Mouse (Mus musculus) heart, embryonic 13.5 days (tissue): ENCODE measurements at regions not wholly inside any gene's neighbourhood (a gene's known extent, or its start where the extent isn't known, plus 50 kb on each side); places are given as distances from the start of the nearest gene placed in this dataset.

ENCODE experiments used
- ATAC-seq: fragments of 200-750 bp; cut with Nextera tagmentation; 2 replicates; pipeline ENCODE4 v1.8.0; 2017; ENCODE audit warnings: moderate TSS enrichment; ENCODE audit not compliant: insufficient number of reproducible peaks, low FRiP score, low TSS enrichment; ENCODE audit errors: extremely low read depth
- H3K27ac ChIP-seq: fragments of 300-500 bp; sonication (generic); replicated peaks from 2 replicates; pipeline ENCODE4 v1.5.1; 2015; ENCODE audit warnings: moderate library complexity, mild to moderate bottlenecking, inconsistent platforms
- H3K27me3 ChIP-seq: fragments of 300-500 bp; sonication (generic); replicated peaks from 2 replicates; pipeline ENCODE4 v1.6.1; 2015; ENCODE audit warnings: mild to moderate bottlenecking, inconsistent platforms
- H3K36me3 ChIP-seq: fragments of 300-500 bp; sonication (generic); 2 replicates; pipeline ENCODE4 v1.6.1; 2015; ENCODE audit warnings: mild to moderate bottlenecking, inconsistent platforms
- H3K4me1 ChIP-seq: fragments of 300-500 bp; sonication (generic); 2 replicates; pipeline ENCODE4 v1.6.1; 2015; ENCODE audit warnings: inconsistent platforms
- H3K4me2 ChIP-seq: fragments of 300-500 bp; sonication (generic); 2 replicates; pipeline ENCODE4 v1.6.1; 2015; ENCODE audit warnings: inconsistent platforms, mild to moderate bottlenecking, moderate library complexity
- H3K4me3 ChIP-seq: fragments of 300-500 bp; sonication (generic); 2 replicates; pipeline ENCODE4 v1.5.1; 2015; ENCODE audit warnings: moderate library complexity, mild to moderate bottlenecking, inconsistent platforms
- H3K9ac ChIP-seq: fragments of 300-500 bp; sonication (generic); 2 replicates; pipeline ENCODE4 v1.6.1; 2015; ENCODE audit warnings: inconsistent platforms, mild to moderate bottlenecking, moderate library complexity
- H3K9me3 ChIP-seq: fragments of 300-500 bp; sonication (generic); 2 replicates; pipeline ENCODE4 v1.6.1; 2016; ENCODE audit warnings: inconsistent platforms
- WGBS: fragments of 180-500 bp; shearing (Covaris S2); methylation state at CpG from one replicate; pipeline ENCODE4 v1.1.7; 2015; ENCODE audit warnings: mixed read lengths; 5-methylcytosine and 5-hydroxymethylcytosine counted together

DNA sequence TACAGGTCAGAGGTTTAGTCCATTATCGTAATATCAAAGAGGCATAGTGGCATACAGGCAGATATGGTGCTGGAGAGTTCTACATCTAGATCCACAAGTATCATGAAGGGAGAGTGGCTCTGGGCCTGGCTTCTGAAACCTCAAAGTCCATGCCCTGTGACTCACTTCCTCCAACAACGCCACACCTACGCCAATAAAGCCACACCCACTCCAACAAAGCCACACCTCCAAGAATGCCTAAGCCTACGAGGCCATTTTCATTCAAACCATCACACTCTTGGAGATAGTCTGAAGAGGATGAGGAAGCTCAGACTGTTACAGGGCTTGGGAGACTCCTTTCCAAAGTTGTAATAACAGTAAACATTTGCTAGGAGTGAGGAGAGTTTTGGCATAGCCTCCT, 102.6 kb upstream of the Mdm1 start:
- no peak for ATAC-seq
- Histone ChIP-seq H3K4me2 (no peak overlapping the region), H3K9me3 (0 out of 2 replicates have a peak, but pooled peaks cover 4% of the 10 kb centered on the region), H3K27me3 (no peaks in the 10 kb centered on the region), H3K4me1 (0 out of 2 replicates have a peak, but pooled peaks cover 3% of the 10 kb centered on the region), H3K4me3 (no peak overlapping the region), H3K27ac (no peak overlapping the region), H3K9ac (no peak overlapping the region), H3K36me3 (no peaks in the 10 kb centered on the region)
- WGBS = 83% methylated on average over 4 of the region's 4 CpGs

DNA sequence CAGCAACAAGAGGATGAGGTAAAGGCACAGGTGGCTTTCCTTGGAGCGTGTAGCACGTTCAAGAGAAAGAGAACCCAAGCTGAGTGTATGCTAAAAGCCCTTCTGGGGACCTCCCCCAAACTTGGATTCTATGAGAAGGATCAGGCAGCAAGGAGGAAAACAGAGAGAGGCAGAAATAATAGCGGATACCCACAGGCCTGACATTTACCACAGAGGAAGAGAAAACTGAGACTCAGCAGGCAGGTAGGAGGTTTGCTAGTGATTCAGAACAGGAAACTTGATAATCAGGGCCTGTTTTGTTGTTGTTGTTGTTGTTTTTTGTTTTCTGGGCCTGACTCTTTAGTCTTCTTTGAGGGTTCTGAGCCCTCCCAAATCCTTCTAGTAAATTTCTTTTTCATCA, 100.5 kb upstream of the Mdm1 start:
- H3K27ac ChIP-seq = no peak overlapping the region
- H3K4me2 ChIP-seq = no peak overlapping the region
- 0 out of 2 replicates have a peak, but pooled peaks cover 3% of the 10 kb centered on the region for H3K4me1 ChIP-seq
- H3K9ac ChIP-seq = no peak overlapping the region
- H3K27me3 ChIP-seq = no peaks in the 10 kb centered on the region
- H3K9me3 ChIP-seq = no peaks in the 10 kb centered on the region
- H3K4me3 ChIP-seq = no peak overlapping the region
- WGBS = 91% methylated on average over 3 of the region's 3 CpGs
- no peaks in the 10 kb centered on the region for H3K36me3 ChIP-seq
- ATAC-seq = no peak

DNA sequence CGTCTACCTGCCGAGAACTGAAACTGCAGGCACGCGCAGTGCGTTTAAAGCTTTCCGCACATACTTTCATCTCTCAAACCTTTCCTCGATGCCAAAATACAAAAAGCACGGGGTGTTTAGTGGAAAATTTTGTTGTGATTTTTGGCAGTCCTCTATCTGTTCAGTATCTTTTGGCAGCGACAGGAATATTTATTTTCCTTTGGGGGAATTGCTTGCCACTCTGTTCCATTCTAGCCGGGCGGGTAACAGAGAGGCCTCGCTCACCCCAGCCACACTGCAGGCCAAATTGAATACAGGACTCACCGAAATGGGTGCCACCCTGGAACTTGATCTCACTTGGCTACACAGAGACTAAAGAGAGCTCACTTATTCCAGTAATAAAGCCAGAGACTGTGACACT, 97.8 kb upstream of the Mdm1 start:
- Histone ChIP-seq H3K27ac (peak overlapping the region; percentile 48; the same call in 1 of the 2 replicates), H3K36me3 (no peaks in the 10 kb centered on the region), H3K27me3 (no peaks in the 10 kb centered on the region), H3K4me1 (0 out of 2 replicates have a peak, but pooled peaks cover 3% of the 10 kb centered on the region), H3K4me2 (peak overlapping the region; percentile 41), H3K9me3 (no peaks in the 10 kb centered on the region), H3K9ac (no peak overlapping the region), H3K4me3 (no peak overlapping the region)
- ATAC-seq = no peak
- 52% methylated on average over 13 of the region's 13 CpGs for WGBS

DNA sequence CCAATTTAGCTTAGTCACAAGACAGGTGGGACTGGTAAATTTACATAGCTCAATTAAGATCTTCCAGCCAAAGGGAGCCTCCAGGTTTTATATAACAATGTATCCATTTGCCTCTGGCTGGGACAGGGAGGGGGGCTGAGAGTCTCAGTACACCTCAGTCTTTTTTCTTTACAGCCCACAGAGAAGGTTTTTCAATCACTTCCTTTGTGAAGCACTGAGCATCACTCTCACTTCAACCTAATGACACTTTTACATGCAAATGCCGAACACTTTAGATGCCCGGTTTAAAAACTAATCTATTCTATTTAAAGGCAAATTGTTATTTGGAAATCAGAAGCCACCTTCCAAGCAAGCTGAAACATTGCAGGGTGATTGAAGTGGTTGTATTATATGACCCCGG, 96.8 kb upstream of the Mdm1 start:
- Histone ChIP-seq H3K27ac (no peak overlapping the region), H3K9me3 (no peaks in the 10 kb centered on the region), H3K27me3 (no peaks in the 10 kb centered on the region), H3K4me3 (no peak overlapping the region), H3K36me3 (no peaks in the 10 kb centered on the region), H3K4me2 (no peak overlapping the region), H3K4me1 (0 out of 2 replicates have a peak, but pooled peaks cover 3% of the 10 kb centered on the region), H3K9ac (no peak overlapping the region)
- no peak for ATAC-seq
- WGBS = 65% methylated on average over 3 of the region's 3 CpGs

DNA sequence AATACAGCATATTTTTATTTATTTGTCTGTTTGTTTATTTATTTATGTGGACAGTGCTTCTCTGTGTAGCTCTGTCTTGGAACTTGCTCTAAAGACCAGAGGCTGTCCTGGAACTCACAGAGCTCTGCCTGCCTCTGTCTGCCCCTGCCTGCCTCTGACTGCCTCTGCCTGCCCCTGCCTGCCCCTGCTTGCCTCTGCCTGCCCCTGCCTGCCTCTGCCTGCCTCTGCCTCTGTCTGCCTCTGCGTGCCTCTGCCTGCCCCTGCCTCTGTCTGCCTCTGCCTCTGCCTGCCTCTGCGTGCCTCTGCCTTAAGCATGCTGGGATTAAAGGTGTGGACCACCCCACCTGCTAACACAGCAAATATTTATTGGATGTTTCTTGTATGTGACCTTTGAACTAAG, 96.2 kb upstream of the Mdm1 start:
- Histone ChIP-seq H3K9ac (no peak overlapping the region), H3K9me3 (no peaks in the 10 kb centered on the region), H3K27me3 (no peaks in the 10 kb centered on the region), H3K36me3 (no peaks in the 10 kb centered on the region), H3K4me2 (no peak overlapping the region), H3K27ac (no peak overlapping the region), H3K4me3 (no peak overlapping the region), H3K4me1 (0 out of 2 replicates have a peak, but pooled peaks cover 3% of the 10 kb centered on the region)
- WGBS = 69% methylated on average over 2 of the region's 2 CpGs
- no peak for ATAC-seq

DNA sequence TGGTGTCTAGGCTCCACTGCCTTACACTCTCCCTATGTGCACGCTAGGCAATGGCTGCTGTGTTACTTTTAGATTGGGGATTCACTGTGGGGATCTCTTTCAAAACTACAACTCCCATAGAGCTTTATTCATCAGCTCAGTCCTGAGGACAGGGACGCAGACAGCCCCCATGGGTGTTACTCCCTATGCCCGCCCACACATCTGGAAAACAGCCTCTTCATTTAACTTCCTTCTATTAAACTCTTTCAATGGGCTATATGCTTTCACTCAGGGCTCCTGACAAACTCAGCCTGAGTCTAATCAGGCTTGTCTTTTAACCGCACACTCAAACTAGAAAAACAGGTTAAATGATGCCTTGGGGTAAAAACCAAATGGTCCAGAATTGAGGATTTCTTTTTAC, 95.3 kb upstream of the Mdm1 start:
- no peak overlapping the region for H3K4me3 ChIP-seq
- H3K27me3 ChIP-seq = no peaks in the 10 kb centered on the region
- 70% methylated on average over 4 of the region's 4 CpGs for WGBS
- H3K9ac ChIP-seq = no peak overlapping the region
- H3K9me3 ChIP-seq = no peaks in the 10 kb centered on the region
- no peak overlapping the region for H3K27ac ChIP-seq
- no peaks in the 10 kb centered on the region for H3K36me3 ChIP-seq
- H3K4me1 ChIP-seq = 0 out of 2 replicates have a peak, but pooled peaks cover 3% of the 10 kb centered on the region
- H3K4me2 ChIP-seq = no peak overlapping the region
- ATAC-seq = no peak

DNA sequence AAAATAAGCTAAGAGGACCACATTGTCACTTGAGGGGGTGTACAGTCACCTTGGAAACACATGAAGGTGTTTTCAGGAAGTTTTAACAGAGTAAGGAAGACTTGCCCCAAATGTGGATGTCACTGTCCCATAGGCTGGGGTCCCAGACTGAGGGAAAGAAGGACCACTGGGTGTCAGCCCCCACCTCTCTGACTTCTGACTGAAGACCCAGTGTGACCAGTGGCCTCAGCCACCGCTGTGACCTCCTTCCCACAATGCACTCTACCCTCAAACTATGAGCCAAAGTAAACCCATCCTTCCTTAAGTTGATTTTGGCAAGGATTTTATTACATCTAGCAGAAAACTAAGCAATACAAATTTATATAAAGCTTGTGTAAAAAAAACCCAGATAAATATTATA, 94.8 kb upstream of the Mdm1 start:
- Histone ChIP-seq H3K4me2 (no peak overlapping the region), H3K4me3 (no peak overlapping the region), H3K9me3 (no peaks in the 10 kb centered on the region), H3K27me3 (no peaks in the 10 kb centered on the region), H3K36me3 (no peaks in the 10 kb centered on the region), H3K27ac (no peak overlapping the region), H3K4me1 (0 out of 2 replicates have a peak, but pooled peaks cover 3% of the 10 kb centered on the region), H3K9ac (no peak overlapping the region)
- 72% methylated on average over 1 of the region's 1 CpGs for WGBS
- no peak for ATAC-seq

DNA sequence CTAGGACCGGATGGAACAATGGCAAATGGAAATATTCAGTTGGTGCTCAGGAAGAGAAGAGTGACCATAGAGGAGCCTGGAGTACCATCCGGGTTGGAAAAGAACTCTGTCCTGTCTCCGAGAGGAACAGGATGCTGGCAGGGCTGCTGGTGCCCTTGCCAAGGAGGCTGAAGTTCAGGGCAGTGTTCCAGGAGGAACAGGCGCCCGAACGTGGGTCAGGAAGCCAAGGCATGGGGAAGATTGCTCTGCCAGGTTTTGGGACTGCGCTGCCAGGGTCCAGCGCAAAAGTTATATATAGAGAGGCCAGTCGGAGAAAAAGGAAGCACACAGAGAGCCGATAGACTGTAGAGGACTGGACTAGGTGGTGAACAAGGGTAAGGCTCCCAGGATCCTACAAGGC, 92.3 kb upstream of the Mdm1 start:
- H3K4me1 ChIP-seq = no peaks in the 10 kb centered on the region
- no peak overlapping the region for H3K9ac ChIP-seq
- no peaks in the 10 kb centered on the region for H3K27me3 ChIP-seq
- 72% methylated on average over 10 of the region's 10 CpGs for WGBS
- H3K4me3 ChIP-seq = no peak overlapping the region
- H3K27ac ChIP-seq = peak overlapping the region; percentile 34; the same call in 1 of the 2 replicates
- no peak overlapping the region for H3K4me2 ChIP-seq
- no peak; the same call in 1 of the 2 replicates for ATAC-seq
- H3K9me3 ChIP-seq = no peaks in the 10 kb centered on the region
- H3K36me3 ChIP-seq = no peaks in the 10 kb centered on the region

DNA sequence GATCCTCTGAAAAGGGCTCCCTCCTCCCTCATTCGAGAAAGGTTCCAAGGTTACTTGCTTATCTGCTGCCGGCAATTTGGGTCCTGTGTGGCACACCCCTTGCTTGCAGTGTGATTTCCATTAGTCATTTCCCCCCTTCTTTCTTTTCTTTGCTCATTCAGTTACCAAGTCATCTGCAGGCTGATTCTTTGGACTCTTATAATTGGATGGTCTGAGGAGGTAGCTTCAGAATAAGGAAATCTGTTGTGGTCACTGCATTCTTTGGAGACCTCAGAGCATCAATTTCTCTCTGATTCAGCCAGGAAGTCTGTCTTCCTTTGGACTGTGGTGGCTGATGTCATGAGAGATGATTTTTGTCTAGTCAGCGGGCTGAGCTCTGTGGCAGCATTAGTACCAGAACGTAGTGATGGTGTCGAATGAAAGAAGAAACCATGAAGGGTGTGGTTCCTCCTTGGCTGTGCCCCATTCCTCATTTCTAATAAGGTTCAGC, 91.4 kb upstream of the Mdm1 start:
- no peaks in the 10 kb centered on the region for H3K4me1 ChIP-seq
- no peak overlapping the region for H3K4me3 ChIP-seq
- H3K27ac ChIP-seq = no peak overlapping the region
- no peak for ATAC-seq
- no peaks in the 10 kb centered on the region for H3K36me3 ChIP-seq
- no peak overlapping the region for H3K9ac ChIP-seq
- H3K9me3 ChIP-seq = no peaks in the 10 kb centered on the region
- no peak overlapping the region for H3K4me2 ChIP-seq
- 58% methylated on average over 5 of the region's 5 CpGs for WGBS
- no peaks in the 10 kb centered on the region for H3K27me3 ChIP-seq

DNA sequence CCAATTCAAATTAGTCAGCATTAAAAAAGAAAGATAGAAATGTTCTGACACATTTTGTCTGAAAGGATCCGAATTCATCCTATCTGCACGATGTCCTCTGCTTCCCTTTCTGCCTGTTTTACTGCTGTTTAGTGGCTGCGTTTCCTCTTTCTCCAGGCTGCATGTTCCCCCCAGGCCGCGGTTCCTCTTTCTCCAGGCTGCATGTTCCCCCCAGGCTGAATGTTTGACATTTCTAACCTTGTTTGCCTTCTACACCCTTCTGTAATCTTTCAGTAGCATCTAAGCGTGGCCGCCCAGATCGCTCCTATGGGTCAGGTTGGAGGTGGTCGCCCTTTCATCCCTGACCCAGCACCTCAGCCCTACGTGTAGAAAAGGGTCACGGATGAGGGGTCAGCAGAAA, 89.6 kb upstream of the Mdm1 start:
- no peak overlapping the region for H3K4me3 ChIP-seq
- no peaks in the 10 kb centered on the region for H3K36me3 ChIP-seq
- H3K9me3 ChIP-seq = no peaks in the 10 kb centered on the region
- H3K4me2 ChIP-seq = no peak overlapping the region
- WGBS = 79% methylated on average over 11 of the region's 11 CpGs
- no peak overlapping the region for H3K27ac ChIP-seq
- no peaks in the 10 kb centered on the region for H3K27me3 ChIP-seq
- no peak for ATAC-seq
- peaks cover 4% of the 10 kb centered on the region; the same call in 1 of the 2 replicates for H3K4me1 ChIP-seq
- no peak overlapping the region for H3K9ac ChIP-seq

DNA sequence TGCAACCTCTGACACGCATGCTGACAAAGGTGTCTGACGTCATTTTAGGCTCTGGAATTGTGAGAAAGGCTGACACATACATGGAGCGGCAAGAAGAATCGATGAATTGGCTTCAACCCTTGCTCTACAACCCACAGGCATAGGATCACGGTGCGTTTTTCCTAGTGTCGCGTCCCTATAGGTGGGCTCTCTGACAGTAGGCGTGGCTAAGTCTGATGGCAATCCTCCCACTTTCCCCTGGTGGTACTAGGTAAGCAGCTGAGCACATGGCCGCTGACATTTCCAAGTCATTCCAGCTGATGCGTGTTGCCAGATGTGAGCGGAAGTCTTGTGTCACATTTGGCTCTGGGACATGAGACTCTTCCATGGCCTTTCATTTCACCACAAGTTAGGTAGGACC, 89.1 kb upstream of the Mdm1 start:
- Histone ChIP-seq H3K9ac (no peak overlapping the region), H3K4me3 (no peak overlapping the region), H3K9me3 (no peaks in the 10 kb centered on the region), H3K27ac (no peak overlapping the region), H3K4me1 (peaks cover 4% of the 10 kb centered on the region; the same call in 1 of the 2 replicates), H3K36me3 (no peaks in the 10 kb centered on the region), H3K27me3 (no peaks in the 10 kb centered on the region), H3K4me2 (no peak overlapping the region)
- WGBS = 76% methylated on average over 12 of the region's 12 CpGs
- ATAC-seq = no peak

DNA sequence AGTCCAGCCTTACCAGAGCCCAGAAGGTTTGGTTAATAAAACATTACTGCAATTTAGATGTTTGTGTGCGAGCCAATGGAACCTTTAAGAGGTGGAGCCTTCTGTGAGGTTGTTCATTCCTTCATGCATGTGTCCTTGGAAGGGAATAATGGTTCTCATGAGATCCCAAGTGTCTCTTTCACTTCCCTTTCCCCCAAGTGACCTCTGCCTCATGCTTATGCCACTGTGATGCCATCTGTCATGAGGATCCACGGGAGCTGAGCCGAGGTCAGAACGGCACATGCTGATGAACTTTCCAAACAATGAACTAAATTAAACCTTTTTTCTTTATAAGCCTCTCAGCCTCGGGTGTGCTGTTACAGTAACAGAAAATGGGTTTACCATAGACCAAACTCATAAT, 88.6 kb upstream of the Mdm1 start:
- no peaks in the 10 kb centered on the region for H3K27me3 ChIP-seq

More for the DNA sequence above, 88.6 kb upstream of the Mdm1 start:
- Histone ChIP-seq H3K4me1 (peaks cover 4% of the 10 kb centered on the region; the same call in 1 of the 2 replicates), H3K9ac (no peak overlapping the region), H3K27ac (no peak overlapping the region), H3K4me3 (no peak overlapping the region), H3K4me2 (no peak overlapping the region), H3K36me3 (no peaks in the 10 kb centered on the region), H3K9me3 (no peaks in the 10 kb centered on the region)
- 87% methylated on average over 5 of the region's 5 CpGs for WGBS
- ATAC-seq = no peak
